Mouse (Mus musculus) erythroblast, embryonic 14.5 days (primary cell): ENCODE data around the gene Foxo4.

Source experiments
- GATA1 ChIP-seq: IDR thresholded peaks from 2 replicates; pipeline ENCODE4 v1.6.1; 2012; ENCODE audit warnings: low read length, inconsistent platforms, mixed read lengths
- TAL1 ChIP-seq: IDR thresholded peaks from 3 replicates; pipeline ENCODE4 v1.6.1; 2012; ENCODE audit warnings: low read length, inconsistent platforms, mixed read lengths

DNA sequence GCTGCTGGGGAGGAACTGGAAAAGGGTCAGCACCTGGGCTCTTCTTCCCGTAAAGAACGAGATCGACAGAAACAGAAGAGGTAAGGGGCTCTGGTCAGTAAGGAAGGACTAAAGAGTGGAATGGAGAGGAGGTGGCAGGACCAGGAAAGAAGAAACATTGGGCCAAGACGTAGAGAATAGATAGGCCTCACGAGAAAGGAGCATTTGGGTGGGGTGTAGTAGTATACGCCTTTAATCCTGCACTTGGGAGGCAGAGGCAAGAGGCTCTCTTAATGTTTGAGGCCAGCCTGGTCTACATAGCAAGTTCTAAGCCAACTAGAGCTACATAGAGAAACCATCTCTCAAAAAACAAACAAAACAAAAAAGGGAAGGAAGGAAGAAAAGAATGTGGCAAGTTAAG lies 34.1 kb downstream of the Foxo4 start:
- TF ChIP-seq GATA1 (no peak), TAL1 (no peak)
